Mouse (Mus musculus) adrenal gland, adult (tissue): ENCODE measurements at regions not wholly inside any gene's neighbourhood (a gene's known extent, or its start where the extent isn't known, plus 50 kb on each side); places are given as distances from the start of the nearest gene placed in this dataset.
A peak's percentile ranks its signal among the peaks of the same experiment; 100 is the strongest.

Experiments used
- DNase-seq, 2 experiments: peaks; one replicate each; pipeline ENCODE4 v3.0.0; 2022 to 2023; ENCODE audit warnings: low spot score in 1 of 2; ENCODE audit not compliant: inconsistent age in 2 of 2

DNA sequence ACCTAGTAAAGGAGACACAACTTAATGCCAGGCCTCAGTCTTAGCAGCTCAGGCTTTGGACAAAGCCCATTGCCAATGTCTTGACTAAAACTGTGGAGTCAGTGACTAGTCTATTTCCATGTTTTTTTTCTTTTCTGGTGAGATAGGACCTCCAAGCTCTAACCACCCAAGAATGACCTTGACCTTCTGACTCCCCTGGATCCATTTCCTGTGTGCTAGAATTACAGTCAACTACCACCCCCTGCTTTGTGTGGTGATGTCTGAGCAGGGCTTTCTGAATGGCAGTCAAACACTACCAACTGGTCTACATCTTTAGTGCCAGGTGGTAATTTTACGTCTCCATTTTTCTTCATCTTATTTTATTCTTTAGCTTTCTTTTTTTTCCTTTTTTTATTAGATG, 51.3 kb upstream of the Rnf138rt1 start:
- DNase-seq, result no peak

GRCm38 (mm10) chrX:163814806-163815205, 53.7 kb upstream of the Rnf138rt1 start:
- peak; percentile 3 to 29 for DNase-seq

DNA sequence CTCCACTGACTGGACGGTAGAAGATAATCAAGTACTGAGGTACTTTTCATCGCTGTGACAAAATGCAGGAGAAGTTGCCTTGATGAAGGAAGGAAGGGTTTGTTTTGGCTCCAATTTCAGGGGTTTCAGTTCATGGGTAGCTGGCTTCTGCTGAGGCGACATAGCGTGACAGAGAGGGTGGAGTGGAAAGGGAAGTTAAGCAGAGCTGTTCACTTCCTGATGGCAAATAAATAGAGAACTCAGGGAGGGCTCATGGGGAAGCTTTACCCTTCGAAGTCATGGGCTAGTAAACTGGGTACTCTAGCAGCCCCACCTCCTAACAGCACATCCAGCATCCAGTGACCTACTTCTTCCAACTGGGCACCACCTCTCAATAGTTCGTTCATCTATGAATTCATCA, 61.2 kb upstream of the Rnf138rt1 start:
- DNase-seq, result no peak

GRCm38 (mm10) chrX:163827461-163827860, 66.3 kb upstream of the Rnf138rt1 start:
- DNase-seq, result peak; percentile 8 to 31

- DNase-seq, result no peak
These were observed 63.4 kb upstream of the Ap1s2 start for GRCm38 (mm10) chrX:163845408-163845807.

DNA sequence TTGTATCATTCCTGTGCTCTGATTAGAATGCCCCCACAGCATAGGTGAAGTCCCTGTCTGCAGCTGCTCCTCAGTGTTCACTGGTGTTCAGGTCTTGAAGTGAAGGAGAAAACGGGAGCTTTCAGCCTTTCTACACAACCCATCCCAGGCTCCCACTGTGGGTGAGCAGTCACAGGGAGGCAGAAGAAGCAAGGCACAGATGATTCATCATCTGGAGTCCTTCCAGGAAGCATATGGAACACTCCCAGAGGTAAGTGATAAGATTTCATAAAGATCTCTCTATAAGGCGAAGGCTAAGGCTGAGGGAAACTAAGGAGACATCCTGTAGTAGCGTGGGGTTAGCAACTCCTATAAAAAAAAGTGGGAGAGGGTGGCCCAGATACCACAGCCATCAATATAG, 61.9 kb upstream of the Ap1s2 start:
- no peak for DNase-seq

DNA sequence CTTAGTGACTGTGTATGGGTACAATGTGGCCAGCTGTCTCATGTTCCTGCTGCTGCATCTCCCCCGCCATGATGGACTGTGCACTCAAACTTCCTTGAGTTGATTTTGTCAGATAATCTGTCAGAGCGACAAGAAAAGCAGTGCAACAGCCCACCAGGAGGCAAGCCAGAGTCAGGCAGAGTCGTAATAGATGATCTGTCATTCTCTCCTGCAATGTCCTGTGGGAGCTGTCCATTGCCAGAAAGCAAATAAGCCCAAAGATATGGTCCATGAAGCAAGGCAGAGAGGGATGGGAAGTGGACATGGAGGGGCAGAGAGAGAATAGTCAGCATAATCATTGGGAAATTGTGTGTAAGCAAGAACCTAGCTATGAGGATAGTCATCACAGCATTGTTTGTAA, 61.2 kb upstream of the Ap1s2 start:
- no peak for DNase-seq

DNA sequence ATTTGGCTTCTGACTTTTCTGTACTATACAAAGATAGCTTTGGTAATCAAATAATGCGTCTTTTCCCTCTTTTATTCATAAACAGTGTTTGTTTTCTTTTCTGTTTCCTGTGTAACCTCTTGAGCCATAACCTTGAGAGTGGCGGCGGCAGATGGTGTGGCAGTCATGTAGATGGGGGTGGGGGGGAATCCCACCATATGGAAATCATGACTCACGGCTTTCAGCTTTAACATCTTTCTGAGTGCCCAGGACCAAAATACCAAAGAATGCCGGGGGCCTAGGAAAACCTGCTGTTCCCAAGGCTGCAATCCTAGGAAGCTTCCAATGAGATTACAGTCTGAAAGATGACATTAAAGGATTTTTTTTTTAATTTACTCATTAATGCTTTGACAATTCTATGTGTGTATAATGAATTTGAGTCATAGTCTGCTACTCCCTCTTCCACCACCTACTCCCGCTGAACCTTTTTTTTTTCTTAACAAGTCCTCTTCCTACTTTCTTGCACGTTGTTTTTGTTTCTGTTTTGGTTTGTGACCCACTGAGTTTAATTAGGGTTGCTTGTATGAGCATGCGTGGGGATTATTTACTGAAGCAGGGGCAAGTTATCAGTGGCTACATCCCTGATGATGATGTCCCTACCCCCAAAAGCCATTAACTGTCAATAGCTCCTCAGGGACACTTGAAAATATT, 60.2 kb upstream of the Ap1s2 start:
- DNase-seq, result no peak

GRCm38 (mm10) chrX:163850915-163851599, 57.8 kb upstream of the Ap1s2 start:
- DNase-seq, result no peak

DNA sequence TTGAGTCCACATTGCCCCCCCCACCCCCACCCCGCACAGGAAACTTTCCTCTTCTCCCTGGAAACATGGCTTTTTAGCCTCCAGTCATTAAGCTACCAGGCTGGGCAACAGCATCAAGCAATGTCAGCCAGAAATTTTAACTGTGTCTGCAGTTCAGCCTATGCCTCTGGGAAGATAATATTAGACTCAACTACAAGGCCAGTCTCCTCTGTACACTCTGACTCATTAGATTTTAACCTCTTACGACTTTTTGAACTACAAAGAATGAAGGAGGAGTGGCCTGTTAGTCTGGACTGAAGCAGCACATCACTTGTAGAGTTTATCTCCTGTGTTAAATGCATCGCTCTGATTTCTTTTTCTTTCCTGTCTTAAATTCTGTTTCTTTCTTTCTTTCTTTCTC, 50.3 kb upstream of the Ap1s2 start:
- DNase-seq, result peak in 1 of 2 experiments; percentile 52
